Mouse (Mus musculus) lung, embryonic 15.5 days (tissue): ENCODE measurements around the gene Cherp. TPM values are rescaled to one million over a fixed set of nuclear protein-coding genes. Genes with fewer than 3 reads are reported as not detected.

Experiments
- ATAC-seq: fragments of 200-750 bp; cut with Nextera tagmentation; 2 replicates; pipeline ENCODE4 v1.8.0; 2017; ENCODE audit warnings: moderate number of reproducible peaks, borderline replicate concordance; ENCODE audit not compliant: low FRiP score, low TSS enrichment; ENCODE audit errors: extremely low read depth
- H3K27ac ChIP-seq: fragments of 300-500 bp; sonication (generic); 2 replicates; pipeline ENCODE4 v1.5.1; 2015; ENCODE audit warnings: moderate library complexity, mild to moderate bottlenecking, inconsistent platforms
- H3K27me3 ChIP-seq: fragments of 300-500 bp; sonication (generic); 2 replicates; pipeline ENCODE4 v1.6.1; 2015; ENCODE audit warnings: inconsistent platforms
- H3K36me3 ChIP-seq: fragments of 300-500 bp; sonication (generic); 2 replicates; pipeline ENCODE4 v1.6.1; 2015; ENCODE audit warnings: inconsistent platforms
- H3K4me1 ChIP-seq: fragments of 300-500 bp; sonication (generic); 2 replicates; pipeline ENCODE4 v1.6.1; 2015; ENCODE audit warnings: inconsistent platforms
- H3K4me2 ChIP-seq: fragments of 300-500 bp; sonication (generic); 2 replicates; pipeline ENCODE4 v1.6.1; 2015; ENCODE audit warnings: inconsistent platforms, mild to moderate bottlenecking, moderate library complexity
- H3K4me3 ChIP-seq: fragments of 300-500 bp; sonication (generic); 2 replicates; pipeline ENCODE4 v1.5.1; 2015; ENCODE audit warnings: mild to moderate bottlenecking, inconsistent platforms
- H3K9ac ChIP-seq: fragments of 300-500 bp; sonication (generic); 2 replicates; pipeline ENCODE4 v1.6.1; 2015; ENCODE audit warnings: inconsistent platforms
- H3K9me3 ChIP-seq: fragments of 300-500 bp; sonication (generic); 2 replicates; pipeline ENCODE4 v1.6.1; 2016; ENCODE audit warnings: inconsistent platforms
- WGBS: fragments of 180-500 bp; shearing (Covaris S2); methylation state at CpG from one replicate; pipeline ENCODE4 v1.1.7; 2015; 5-methylcytosine and 5-hydroxymethylcytosine counted together
- polyA plus RNA-seq: library from polyadenylated mRNA; unstranded; fragments of >200 nt; fragmentation: Nextera tagmentation; extraction: Ambion mirVana; gene quantifications from 2 replicates; pipeline ENCODE4 v1.2.1, GENCODE M21; 2015

The Cherp gene
- polyA plus RNA-seq, 1 experiment from 2014 or later = 52.3 TPM

- Histone ChIP-seq H3K36me3 (peaks cover 98% of the 10 kb centered on the region), H3K9me3 (no peaks in the 10 kb centered on the region), H3K4me2 (no peak overlapping the region), H3K9ac (no peak overlapping the region), H3K27me3 (no peaks in the 10 kb centered on the region), H3K4me3 (no peak overlapping the region), H3K4me1 (no peaks in the 10 kb centered on the region), H3K27ac (no peak overlapping the region)
- 94% methylated on average over 10 of the region's 10 CpGs for WGBS
- ATAC-seq = no peak
Observed at GRCm38 (mm10) chr8:72464211-72464610, 10.8 kb downstream of the Cherp start.

GRCm38 (mm10) chr8:72459881-72460533 is 15.0 kb downstream of the Cherp start:
- 84% methylated on average over 4 of the region's 4 CpGs for WGBS
- no peak for ATAC-seq
- Histone ChIP-seq H3K27ac (no peak overlapping the region), H3K9ac (no peak overlapping the region), H3K4me1 (no peaks in the 10 kb centered on the region), H3K4me3 (no peak overlapping the region), H3K27me3 (no peaks in the 10 kb centered on the region), H3K9me3 (no peaks in the 10 kb centered on the region), H3K36me3 (peaks cover 67% of the 10 kb centered on the region), H3K4me2 (no peak overlapping the region)

- no peak overlapping the region for H3K27ac ChIP-seq
- WGBS = 87% methylated on average over 6 of the region's 6 CpGs
- H3K9me3 ChIP-seq = no peaks in the 10 kb centered on the region
- no peak overlapping the region for H3K4me3 ChIP-seq
- H3K27me3 ChIP-seq = no peaks in the 10 kb centered on the region
- no peak overlapping the region for H3K9ac ChIP-seq
- no peak for ATAC-seq
- H3K4me1 ChIP-seq = no peaks in the 10 kb centered on the region
- peaks cover 68% of the 10 kb centered on the region for H3K36me3 ChIP-seq
- H3K4me2 ChIP-seq = no peak overlapping the region
Observed at GRCm38 (mm10) chr8:72458457-72458856, 16.6 kb downstream of the Cherp start.

GRCm38 (mm10) chr8:72457806-72458205 is 17.2 kb downstream of the Cherp start:
- Histone ChIP-seq H3K4me3 (no peak overlapping the region), H3K9me3 (no peaks in the 10 kb centered on the region), H3K4me2 (no peak overlapping the region), H3K4me1 (no peaks in the 10 kb centered on the region), H3K27ac (no peak overlapping the region), H3K9ac (no peak overlapping the region), H3K27me3 (no peaks in the 10 kb centered on the region), H3K36me3 (peaks cover 67% of the 10 kb centered on the region)
- no peak for ATAC-seq
- 78% methylated on average over 3 of the region's 3 CpGs for WGBS

GRCm38 (mm10) chr8:72455317-72455716 is 19.7 kb downstream of the Cherp start:
- ATAC-seq = no peak
- no peak overlapping the region for H3K9ac ChIP-seq
- no peak overlapping the region for H3K4me2 ChIP-seq
- 90% methylated on average over 4 of the region's 4 CpGs for WGBS
- no peak overlapping the region for H3K4me3 ChIP-seq
- H3K9me3 ChIP-seq = no peaks in the 10 kb centered on the region
- no peaks in the 10 kb centered on the region for H3K4me1 ChIP-seq
- H3K27me3 ChIP-seq = no peaks in the 10 kb centered on the region
- H3K27ac ChIP-seq = no peak overlapping the region
- H3K36me3 ChIP-seq = peaks cover 59% of the 10 kb centered on the region

GRCm38 (mm10) chr8:72453904-72454303 is 21.1 kb downstream of the Cherp start:
- no peak overlapping the region for H3K4me2 ChIP-seq
- no peaks in the 10 kb centered on the region for H3K9me3 ChIP-seq
- 92% methylated on average over 2 of the region's 2 CpGs for whole genome bisulfite sequencing
- H3K27me3 ChIP-seq = no peaks in the 10 kb centered on the region
- no peak overlapping the region for H3K9ac ChIP-seq
- no peak overlapping the region for H3K4me3 ChIP-seq
- H3K4me1 ChIP-seq = no peaks in the 10 kb centered on the region
- H3K27ac ChIP-seq = no peak overlapping the region
- no peak for ATAC-seq
- peaks cover 59% of the 10 kb centered on the region for H3K36me3 ChIP-seq

- 62% methylated on average over 8 of the region's 8 CpGs for WGBS
- H3K4me2 ChIP-seq = no peak overlapping the region
- H3K9ac ChIP-seq = no peak overlapping the region
- peaks cover 57% of the 10 kb centered on the region for H3K36me3 ChIP-seq
- no peaks in the 10 kb centered on the region for H3K9me3 ChIP-seq
- H3K4me3 ChIP-seq = no peak overlapping the region
- no peak overlapping the region for H3K27ac ChIP-seq
- no peak for ATAC-seq
- H3K27me3 ChIP-seq = no peaks in the 10 kb centered on the region
- H3K4me1 ChIP-seq = no peaks in the 10 kb centered on the region
Observed at GRCm38 (mm10) chr8:72451516-72451915, 23.5 kb downstream of the Cherp start.

GRCm38 (mm10) chr8:72445071-72445470 is 30.0 kb downstream of the Cherp start:
- WGBS = 92% methylated on average over 6 of the region's 6 CpGs
- no peak overlapping the region for H3K9ac ChIP-seq
- no peaks in the 10 kb centered on the region for H3K27me3 ChIP-seq
- peaks cover 15% of the 10 kb centered on the region for H3K36me3 ChIP-seq
- no peak overlapping the region for H3K4me3 ChIP-seq
- H3K9me3 ChIP-seq = no peaks in the 10 kb centered on the region
- H3K4me2 ChIP-seq = no peak overlapping the region
- no peak for ATAC-seq
- peaks cover 7% of the 10 kb centered on the region for H3K4me1 ChIP-seq
- no peak overlapping the region for H3K27ac ChIP-seq

GRCm38 (mm10) chr8:72443994-72444350 is 31.1 kb downstream of the Cherp start:
- Histone ChIP-seq H3K4me3 (peak overlapping the region; percentile 51), H3K4me2 (peak overlapping the region; percentile 89), H3K36me3 (0 out of 2 replicates have a peak, but pooled peaks cover 4% of the 10 kb centered on the region), H3K27ac (no peak overlapping the region), H3K9ac (peak overlapping the region; percentile 68), H3K9me3 (no peaks in the 10 kb centered on the region), H3K27me3 (no peaks in the 10 kb centered on the region), H3K4me1 (peaks cover 7% of the 10 kb centered on the region)
- ATAC-seq = peak; percentile 58
- WGBS = 33% methylated on average over 6 of the region's 6 CpGs

GRCm38 (mm10) chr8:72443338-72443993 is 31.6 kb downstream of the Cherp start, which contains the start of the genes Calr3 and 1700030K09Rik:
TSS of gene Calr3 (minus strand) at chr8:72443870.
TSS of gene 1700030K09Rik (plus strand) at chr8:72443880.
- Histone ChIP-seq H3K9ac (peak within 1 kb of the TSS; percentile 68), H3K36me3 (0 out of 2 replicates have a peak, but pooled peaks cover 4% of the 10 kb centered on the region), H3K4me2 (peak within 1 kb of the TSS; percentile 89), H3K9me3 (no peaks in the 10 kb centered on the region), H3K4me1 (peaks cover 7% of the 10 kb centered on the region), H3K27ac (no peak within 1 kb of the TSS), H3K4me3 (peak within 1 kb of the TSS; percentile 51), H3K27me3 (no peaks in the 10 kb centered on the region)
- peak; percentile 99 for ATAC-seq
- WGBS = 3% methylated on average over 34 of the region's 34 CpGs

- Histone ChIP-seq H3K27ac (no peak overlapping the region), H3K4me1 (peaks cover 4% of the 10 kb centered on the region; the same call in 1 of the 2 replicates), H3K27me3 (no peaks in the 10 kb centered on the region), H3K4me3 (no peak overlapping the region), H3K9me3 (no peaks in the 10 kb centered on the region), H3K36me3 (no peaks in the 10 kb centered on the region), H3K9ac (no peak overlapping the region), H3K4me2 (no peak overlapping the region)
- 72% methylated on average over 8 of the region's 8 CpGs for WGBS
- no peak for ATAC-seq
Observed at GRCm38 (mm10) chr8:72438248-72439015, 36.6 kb downstream of the Cherp start.

- Histone ChIP-seq H3K9ac (no peak overlapping the region), H3K4me2 (no peak overlapping the region), H3K4me1 (no peaks in the 10 kb centered on the region), H3K27ac (no peak overlapping the region), H3K9me3 (no peaks in the 10 kb centered on the region), H3K36me3 (no peaks in the 10 kb centered on the region), H3K27me3 (no peaks in the 10 kb centered on the region), H3K4me3 (no peak overlapping the region)
- WGBS = 17% methylated on average over 2 of the region's 2 CpGs
- ATAC-seq = no peak
Observed at GRCm38 (mm10) chr8:72434952-72435351, 40.1 kb downstream of the Cherp start.
